Mouse (Mus musculus): ENCODE measurements around the gene Tbc1d2.

GRCm38 (mm10) chr4:46593472-46593871 is 56.5 kb downstream of the Tbc1d2 start:
- TF ChIP-seq CTCF (IDR thresholded peaks at IDR 0.05; ENCODE audit: extremely low read depth, insufficient read length, insufficient replicate concordance, low read depth, low read length), result no peak
- no peak for TF ChIP-seq POLR2A (IDR thresholded peaks at IDR 0.05; ENCODE audit: low read depth, low read length)
